Mouse (Mus musculus) cortical plate, adult 2 months (tissue): ENCODE data around the gene Gm10031.

Experiments
- CTCF ChIP-seq: fragments of 200-500 bp; IDR thresholded peaks from 2 replicates; pipeline ENCODE4 v1.5.1; 2011; ENCODE audit warnings: mild to moderate bottlenecking, control low read depth, low read length; ENCODE audit not compliant: insufficient read depth; ENCODE audit errors: extremely low read depth
- POLR2A ChIP-seq: fragments of 200-500 bp; IDR thresholded peaks from 2 replicates; pipeline ENCODE4 v1.6.1; 2011; ENCODE audit warnings: mild to moderate bottlenecking, low read length, control low read depth; ENCODE audit not compliant: insufficient read depth; ENCODE audit errors: extremely low read depth

DNA sequence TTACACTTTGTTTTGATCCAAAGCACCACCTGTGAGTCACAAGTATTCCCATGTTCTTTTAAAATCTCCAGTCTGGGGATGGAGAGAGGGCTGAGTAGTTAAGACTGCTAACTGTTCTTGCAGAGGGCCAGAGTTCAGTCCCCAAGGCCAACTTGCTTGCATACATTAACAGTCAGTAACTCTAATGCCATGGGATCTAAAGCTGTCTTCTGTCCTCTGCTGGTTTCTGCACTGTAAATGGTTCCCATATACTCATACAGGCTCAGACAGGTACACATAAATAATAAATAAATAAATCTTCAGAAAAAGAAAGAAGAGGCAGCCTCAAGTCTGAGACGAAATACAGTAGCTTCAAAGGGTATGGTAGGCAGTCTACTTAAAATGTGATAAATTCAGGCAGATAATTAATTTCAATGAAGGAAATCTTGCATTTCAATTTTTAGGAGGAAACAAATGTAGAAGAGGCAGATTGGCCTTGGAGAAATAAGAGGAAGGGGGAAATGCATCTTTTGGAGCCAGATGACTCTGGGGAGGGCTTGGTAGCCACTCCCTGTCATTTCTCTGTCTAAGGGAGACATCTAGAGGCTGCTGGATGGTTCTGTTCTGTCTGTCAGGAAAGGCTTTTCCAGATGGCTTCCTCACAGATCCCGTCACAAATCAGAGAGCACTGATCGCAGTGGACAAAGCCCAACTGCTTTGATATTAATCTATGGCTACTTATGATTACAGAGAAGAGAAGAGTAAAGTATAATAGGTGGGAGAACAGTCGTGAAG is 16.2 kb downstream of the Gm10031 start:
- TF ChIP-seq CTCF (peak; percentile 74), POLR2A (no peak)
